Mouse (Mus musculus) kidney, adult 2 months (tissue): ENCODE data around the gene Rbsn.

Source experiments
- CTCF ChIP-seq: fragments of 200-500 bp; conservative IDR thresholded peaks from 2 replicates; pipeline ENCODE4 v1.5.1; 2011; ENCODE audit warnings: low read depth, mild to moderate bottlenecking, control low read depth, low read length, moderate library complexity, mixed read lengths; ENCODE audit not compliant: insufficient read depth, insufficient read length
- POLR2A ChIP-seq: fragments of 200-500 bp; IDR thresholded peaks from one replicate; pipeline ENCODE4 v1.6.1; 2011; ENCODE audit warnings: low read depth, low read length, control low read depth

GRCm38 (mm10) chr6:92214055-92214772 lies 511 bp downstream of the Rbsn start:
- TF ChIP-seq CTCF (no peak), POLR2A (no peak)
